Mouse (Mus musculus) cerebellum, adult 2 months (tissue): ENCODE results near the gene Cemip2.

Source experiments
- CTCF ChIP-seq: fragments of 200-500 bp; IDR thresholded peaks from 2 replicates; pipeline ENCODE4 v1.5.1; 2011; ENCODE audit warnings: low read depth, mild to moderate bottlenecking, control low read depth, low read length, moderate library complexity, borderline replicate concordance; ENCODE audit not compliant: insufficient read depth
- POLR2A ChIP-seq: fragments of 200-500 bp; IDR thresholded peaks from 2 replicates; pipeline ENCODE4 v1.6.1; 2011; ENCODE audit warnings: low read length, control low read depth, borderline replicate concordance; ENCODE audit not compliant: insufficient read depth

GRCm38 (mm10) chr19:21745586-21745985 lies 32.6 kb upstream of the Cemip2 start:
- no peak for TF ChIP-seq POLR2A
- no peak for TF ChIP-seq CTCF
